Mouse (Mus musculus) urinary bladder, postnatal 14 days (tissue): ENCODE measurements around the gene C130026I21Rik.
"Not testable (repeated sequence)": the region's sequence is repeated elsewhere in the genome, so short reads cannot be mapped to it uniquely, and the experiment has no call there.

Experiments used
- DNase-seq: peaks from one replicate; pipeline ENCODE4 v3.0.0; 2021; ENCODE audit warnings: low spot score

The C130026I21Rik gene

GRCm38 (mm10) chr1:85270466-85270865 lies at the start of gene C130026I21Rik:
TSS of gene C130026I21Rik (minus strand) at chr1:85270566.
- DNase-seq = not testable (repeated sequence)

- peak; percentile 22 for DNase-seq
These were observed 16.7 kb upstream of the C130026I21Rik start for GRCm38 (mm10) chr1:85287063-85287462.

GRCm38 (mm10) chr1:85276421-85276820 lies 6.1 kb upstream of the C130026I21Rik start:
- not testable (repeated sequence) for DNase-seq

GRCm38 (mm10) chr1:85258634-85259033 lies 11.7 kb downstream of the C130026I21Rik start:
- peak; percentile 42 for DNase-seq

- DNase-seq = not testable (repeated sequence)
These were observed 15.1 kb downstream of the C130026I21Rik start for GRCm38 (mm10) chr1:85255217-85255616.

GRCm38 (mm10) chr1:85251211-85251610 lies 19.2 kb downstream of the C130026I21Rik start:
- not testable (repeated sequence) for DNase-seq

GRCm38 (mm10) chr1:85248985-85249384 lies 21.4 kb downstream of the C130026I21Rik start:
- DNase-seq = not testable (repeated sequence)

- DNase-seq = not testable (repeated sequence)
These were observed 23.4 kb downstream of the C130026I21Rik start for GRCm38 (mm10) chr1:85246776-85247460.

GRCm38 (mm10) chr1:85246266-85246665 lies 24.1 kb downstream of the C130026I21Rik start:
- not testable (repeated sequence) for DNase-seq

- DNase-seq = not testable (repeated sequence)
These were observed 25.4 kb downstream of the C130026I21Rik start for GRCm38 (mm10) chr1:85244941-85245340.

GRCm38 (mm10) chr1:85243023-85243422 lies 27.3 kb downstream of the C130026I21Rik start:
- DNase-seq = not testable (repeated sequence)

- not testable (repeated sequence) for DNase-seq
These were observed 31.2 kb downstream of the C130026I21Rik start for GRCm38 (mm10) chr1:85239018-85239775.

GRCm38 (mm10) chr1:85206531-85206930 lies 63.8 kb downstream of the C130026I21Rik start:
- DNase-seq = not testable (repeated sequence)

GRCm38 (mm10) chr1:85199523-85199922 lies 70.8 kb downstream of the C130026I21Rik start:
- not testable (repeated sequence) for DNase-seq

GRCm38 (mm10) chr1:85198647-85199350 lies 71.6 kb downstream of the C130026I21Rik start:
- DNase-seq = not testable (repeated sequence)

- not testable (repeated sequence) for DNase-seq
These were observed 73.6 kb downstream of the C130026I21Rik start for GRCm38 (mm10) chr1:85196732-85197131.

- not testable (repeated sequence) for DNase-seq
These were observed 76.6 kb downstream of the C130026I21Rik start for GRCm38 (mm10) chr1:85193761-85194160.

GRCm38 (mm10) chr1:85181981-85182380 lies 88.4 kb downstream of the C130026I21Rik start:
- not testable (repeated sequence) for DNase-seq

- not testable (repeated sequence) for DNase-seq
These were observed 91.4 kb downstream of the C130026I21Rik start for GRCm38 (mm10) chr1:85178971-85179370.

GRCm38 (mm10) chr1:85162841-85163240 lies 107.5 kb downstream of the C130026I21Rik start:
- DNase-seq = not testable (repeated sequence)

GRCm38 (mm10) chr1:85155151-85155550 lies 115.2 kb downstream of the C130026I21Rik start:
- DNase-seq = not testable (repeated sequence)

GRCm38 (mm10) chr1:85133671-85134070 lies 136.7 kb downstream of the C130026I21Rik start:
- not testable (repeated sequence) for DNase-seq
